Mouse (Mus musculus) heart, embryonic 11.5 days (tissue): Measurements from ENCODE around the gene Adgrg6. TPM values are rescaled to one million over a fixed set of nuclear protein-coding genes. Genes with fewer than 3 reads are reported as not detected.

Experiments used
- ATAC-seq: fragments of 200-750 bp; cut with Nextera tagmentation; replicated peaks from 2 replicates; pipeline ENCODE4 v1.8.0; 2017; ENCODE audit warnings: moderate library complexity; ENCODE audit not compliant: insufficient number of reproducible peaks, low FRiP score, low TSS enrichment
- H3K27ac ChIP-seq: fragments of 300-500 bp; sonication (generic); 2 replicates; pipeline ENCODE4 v1.5.1; 2014; ENCODE audit warnings: mild to moderate bottlenecking, low read depth, low read length
- H3K27me3 ChIP-seq: fragments of 300-500 bp; sonication (generic); 2 replicates; pipeline ENCODE4 v1.6.1; 2014; ENCODE audit warnings: mild to moderate bottlenecking, low read length, mixed read lengths; ENCODE audit not compliant: control insufficient read depth, insufficient read depth
- H3K36me3 ChIP-seq: fragments of 300-500 bp; sonication (generic); 2 replicates; pipeline ENCODE4 v1.6.1; 2014; ENCODE audit warnings: mild to moderate bottlenecking, low read length, moderate library complexity, mixed read lengths; ENCODE audit not compliant: control insufficient read depth, insufficient read depth
- H3K4me1 ChIP-seq: fragments of 300-500 bp; sonication (generic); 2 replicates; pipeline ENCODE4 v1.6.1; 2014; ENCODE audit warnings: low read length; ENCODE audit not compliant: control insufficient read depth, insufficient read depth
- H3K4me2 ChIP-seq: fragments of 300-500 bp; sonication (generic); 2 replicates; pipeline ENCODE4 v1.6.1; 2014; ENCODE audit warnings: mild to moderate bottlenecking, moderate library complexity
- H3K4me3 ChIP-seq: fragments of 300-500 bp; sonication (generic); 2 replicates; pipeline ENCODE4 v1.5.1; 2014; ENCODE audit warnings: low read depth, low read length
- H3K9ac ChIP-seq: fragments of 300-500 bp; sonication (generic); 2 replicates; pipeline ENCODE4 v1.6.1; 2014; ENCODE audit warnings: mild to moderate bottlenecking, low read depth, low read length, moderate library complexity
- H3K9me3 ChIP-seq: fragments of 300-500 bp; sonication (generic); replicated peaks from 2 replicates; pipeline ENCODE4 v1.6.1; 2016; ENCODE audit warnings: low read length; ENCODE audit not compliant: control insufficient read depth
- WGBS: fragments of 180-500 bp; shearing (Covaris S2); extraction: QIAGEN DNeasy Blood & Tissue Kit; methylation state at CpG from one replicate; pipeline ENCODE4 v1.1.7; 2014; ENCODE audit not compliant: insufficient replicate concordance; 5-methylcytosine and 5-hydroxymethylcytosine counted together
- polyA plus RNA-seq: library from polyadenylated mRNA; unstranded; fragments of >200 nt; fragmentation: Nextera tagmentation; extraction: Ambion mirVana; gene quantifications from 2 replicates; pipeline ENCODE4 v1.2.1, GENCODE M21; 2014

The Adgrg6 gene
- polyA plus RNA-seq, 1 experiment from 2014 or later, result 23.8 TPM

GRCm38 (mm10) chr10:14511904-14512663 lies 33.4 kb downstream of the Adgrg6 start:
- 75% methylated on average over 2 of the region's 2 CpGs for WGBS
- Histone ChIP-seq H3K9me3 (no peaks in the 10 kb centered on the region), H3K36me3 (no peaks in the 10 kb centered on the region), H3K27me3 (no peaks in the 10 kb centered on the region), H3K4me3 (no peak overlapping the region), H3K4me2 (no peak overlapping the region), H3K27ac (no peak overlapping the region), H3K4me1 (no peaks in the 10 kb centered on the region; the same call in 1 of the 2 replicates), H3K9ac (no peak overlapping the region)
- ATAC-seq, result no peak

GRCm38 (mm10) chr10:14511157-14511556 lies 34.3 kb downstream of the Adgrg6 start:
- Histone ChIP-seq H3K4me3 (no peak overlapping the region), H3K4me1 (no peaks in the 10 kb centered on the region; the same call in 1 of the 2 replicates), H3K27me3 (no peaks in the 10 kb centered on the region), H3K36me3 (no peaks in the 10 kb centered on the region), H3K9me3 (no peaks in the 10 kb centered on the region), H3K4me2 (no peak overlapping the region), H3K27ac (no peak overlapping the region), H3K9ac (no peak overlapping the region)
- 52% methylated on average over 3 of the region's 3 CpGs for WGBS
- no peak for ATAC-seq

GRCm38 (mm10) chr10:14495658-14496057 lies 49.8 kb downstream of the Adgrg6 start:
- Histone ChIP-seq H3K4me1 (no peaks in the 10 kb centered on the region), H3K4me2 (no peak overlapping the region), H3K27me3 (no peaks in the 10 kb centered on the region), H3K9ac (no peak overlapping the region), H3K4me3 (no peak overlapping the region), H3K27ac (no peak overlapping the region), H3K36me3 (no peaks in the 10 kb centered on the region), H3K9me3 (no peaks in the 10 kb centered on the region)
- no peak for ATAC-seq

- no peak for ATAC-seq
These were observed 50.3 kb downstream of the Adgrg6 start for GRCm38 (mm10) chr10:14495204-14495603.

GRCm38 (mm10) chr10:14491838-14492237 lies 53.6 kb downstream of the Adgrg6 start:
- H3K36me3 ChIP-seq, result 0 out of 2 replicates have a peak, but pooled peaks cover 3% of the 10 kb centered on the region
- ATAC-seq, result no peak
- 68% methylated on average over 4 of the region's 4 CpGs for WGBS
- H3K9me3 ChIP-seq, result no peaks in the 10 kb centered on the region
- no peaks in the 10 kb centered on the region for H3K4me1 ChIP-seq
- no peak overlapping the region for H3K9ac ChIP-seq
- no peak overlapping the region for H3K27ac ChIP-seq
- no peaks in the 10 kb centered on the region for H3K27me3 ChIP-seq
- no peak overlapping the region for H3K4me3 ChIP-seq
- no peak overlapping the region for H3K4me2 ChIP-seq

More at GRCm38 (mm10) chr10:14495204-14495603, 50.3 kb downstream of the Adgrg6 start:
- H3K36me3 ChIP-seq, result 0 out of 2 replicates have a peak, but pooled peaks cover 1% of the 10 kb centered on the region
- no peak overlapping the region for H3K27ac ChIP-seq
- H3K27me3 ChIP-seq, result no peaks in the 10 kb centered on the region
- no peaks in the 10 kb centered on the region for H3K9me3 ChIP-seq
- H3K4me2 ChIP-seq, result no peak overlapping the region
- H3K4me1 ChIP-seq, result no peaks in the 10 kb centered on the region
- H3K4me3 ChIP-seq, result no peak overlapping the region
- H3K9ac ChIP-seq, result no peak overlapping the region

GRCm38 (mm10) chr10:14483257-14483656 lies 62.2 kb downstream of the Adgrg6 start:
- H3K36me3 ChIP-seq, result no peaks in the 10 kb centered on the region
- no peak overlapping the region for H3K27ac ChIP-seq
- no peaks in the 10 kb centered on the region for H3K9me3 ChIP-seq
- ATAC-seq, result 0 out of 2 replicates have a peak, but pooled peaks have one; percentile 52
- H3K9ac ChIP-seq, result no peak overlapping the region
- H3K4me3 ChIP-seq, result no peak overlapping the region
- WGBS, result 22% methylated on average over 5 of the region's 5 CpGs
- no peaks in the 10 kb centered on the region for H3K4me1 ChIP-seq
- H3K27me3 ChIP-seq, result no peaks in the 10 kb centered on the region
- no peak overlapping the region for H3K4me2 ChIP-seq

- no peaks in the 10 kb centered on the region for H3K9me3 ChIP-seq
- H3K9ac ChIP-seq, result no peak overlapping the region
- no peak overlapping the region for H3K27ac ChIP-seq
- no peaks in the 10 kb centered on the region for H3K27me3 ChIP-seq
- H3K36me3 ChIP-seq, result no peaks in the 10 kb centered on the region
- 25% methylated on average over 5 of the region's 5 CpGs for WGBS
- no peak overlapping the region for H3K4me2 ChIP-seq
- no peak overlapping the region for H3K4me3 ChIP-seq
- H3K4me1 ChIP-seq, result no peaks in the 10 kb centered on the region
- no peak for ATAC-seq
These were observed 63.0 kb downstream of the Adgrg6 start for GRCm38 (mm10) chr10:14482483-14482882.

GRCm38 (mm10) chr10:14480928-14481327 lies 64.5 kb downstream of the Adgrg6 start:
- Histone ChIP-seq H3K9me3 (no peaks in the 10 kb centered on the region), H3K4me2 (no peak overlapping the region), H3K36me3 (no peaks in the 10 kb centered on the region), H3K27me3 (no peaks in the 10 kb centered on the region), H3K4me3 (no peak overlapping the region), H3K27ac (0 out of 2 replicates have a peak overlapping the region, but pooled peaks have one; percentile 35), H3K9ac (no peak overlapping the region), H3K4me1 (no peaks in the 10 kb centered on the region; the same call in 1 of the 2 replicates)
- WGBS, result 63% methylated on average over 5 of the region's 5 CpGs
- no peak for ATAC-seq

GRCm38 (mm10) chr10:14476393-14476792 lies 69.1 kb downstream of the Adgrg6 start:
- H3K4me3 ChIP-seq, result no peak overlapping the region
- no peaks in the 10 kb centered on the region; the same call in 1 of the 2 replicates for H3K4me1 ChIP-seq
- WGBS, result 53% methylated on average over 1 of the region's 1 CpGs
- 0 out of 2 replicates have a peak overlapping the region, but pooled peaks have one; percentile 29 for H3K27ac ChIP-seq
- H3K9me3 ChIP-seq, result no peaks in the 10 kb centered on the region
- H3K27me3 ChIP-seq, result no peaks in the 10 kb centered on the region
- H3K36me3 ChIP-seq, result no peaks in the 10 kb centered on the region
- no peak overlapping the region for H3K4me2 ChIP-seq
- no peak overlapping the region for H3K9ac ChIP-seq
- ATAC-seq, result peak; percentile 39; the same call in 1 of the 2 replicates
